Mouse (Mus musculus) spleen, embryonic (tissue): ENCODE measurements around the gene Dennd4c.

ENCODE experiments used
- CTCF ChIA-PET: fragments of 350-600 bp; sonication (Branson Sonifier 250); formaldehyde crosslinking; loops from one replicate; lab custom pipeline; 2022; lab: Charles Lee

Gene Dennd4c

DNA sequence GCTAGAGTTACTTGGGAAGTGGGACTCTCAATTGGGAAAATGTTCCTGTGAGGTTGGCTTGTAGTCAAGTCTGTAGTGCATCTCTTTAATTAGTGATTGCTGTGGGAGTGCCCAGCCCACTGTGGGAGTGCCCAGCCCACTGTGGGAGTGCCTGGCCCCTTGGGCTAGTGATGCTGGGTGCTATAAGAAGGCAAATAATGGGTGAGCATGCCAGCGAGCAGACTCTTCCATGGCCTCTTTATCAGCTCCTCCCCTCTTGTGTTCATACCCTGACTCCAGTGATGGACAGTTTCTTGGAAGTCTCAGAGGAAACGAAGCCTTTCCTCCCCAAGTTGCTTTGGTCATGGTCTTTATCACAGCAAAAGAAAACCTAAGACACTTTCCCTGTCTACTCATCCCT lies 134.1 kb downstream of the Dennd4c start:
- CTCF ChIA-PET = no interaction called here

DNA sequence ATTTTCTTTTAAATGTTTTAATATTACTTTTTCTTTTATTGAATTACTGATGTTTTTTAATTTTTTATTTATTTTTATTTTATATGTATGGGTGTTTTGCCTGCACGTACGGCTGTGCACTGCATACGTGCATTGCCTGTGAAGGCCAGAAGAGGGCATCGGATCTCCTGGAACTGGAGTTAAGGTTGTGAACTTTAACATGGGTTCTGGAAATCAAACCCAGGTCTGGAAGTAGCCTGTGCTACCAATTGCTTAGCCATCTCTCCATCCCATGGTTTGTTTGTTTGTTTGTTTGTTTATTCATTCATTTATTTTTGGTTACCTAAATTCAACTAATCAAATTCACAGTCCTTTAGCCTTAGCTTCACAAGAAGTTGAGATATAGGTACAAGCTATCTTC lies 136.6 kb downstream of the Dennd4c start:
- CTCF ChIA-PET = no interaction called here

DNA sequence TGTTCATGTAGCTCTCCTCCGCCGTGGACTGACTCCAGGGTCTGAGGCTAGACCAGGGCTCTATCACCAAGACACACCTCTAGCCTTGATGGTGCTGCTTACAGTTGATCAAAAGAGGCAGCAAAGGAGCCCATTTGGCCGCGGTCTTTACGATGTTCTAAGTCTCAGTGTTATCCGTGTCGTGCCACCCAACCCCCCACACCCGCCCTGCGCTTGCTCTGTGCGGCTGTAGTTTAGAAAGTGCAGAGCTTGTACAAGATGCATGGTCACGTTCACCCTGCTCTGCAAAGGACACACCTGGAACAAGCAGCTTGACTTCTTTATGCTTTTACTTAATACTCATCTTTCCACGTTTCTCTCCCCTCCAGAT lies 137.4 kb downstream of the Dennd4c start:
- CTCF ChIA-PET = interaction anchor here (0.7 kb wide), 1 partner anchor 39 kb away, joined by 3 read pairs; no protein-coding TSS in a partner anchor

DNA sequence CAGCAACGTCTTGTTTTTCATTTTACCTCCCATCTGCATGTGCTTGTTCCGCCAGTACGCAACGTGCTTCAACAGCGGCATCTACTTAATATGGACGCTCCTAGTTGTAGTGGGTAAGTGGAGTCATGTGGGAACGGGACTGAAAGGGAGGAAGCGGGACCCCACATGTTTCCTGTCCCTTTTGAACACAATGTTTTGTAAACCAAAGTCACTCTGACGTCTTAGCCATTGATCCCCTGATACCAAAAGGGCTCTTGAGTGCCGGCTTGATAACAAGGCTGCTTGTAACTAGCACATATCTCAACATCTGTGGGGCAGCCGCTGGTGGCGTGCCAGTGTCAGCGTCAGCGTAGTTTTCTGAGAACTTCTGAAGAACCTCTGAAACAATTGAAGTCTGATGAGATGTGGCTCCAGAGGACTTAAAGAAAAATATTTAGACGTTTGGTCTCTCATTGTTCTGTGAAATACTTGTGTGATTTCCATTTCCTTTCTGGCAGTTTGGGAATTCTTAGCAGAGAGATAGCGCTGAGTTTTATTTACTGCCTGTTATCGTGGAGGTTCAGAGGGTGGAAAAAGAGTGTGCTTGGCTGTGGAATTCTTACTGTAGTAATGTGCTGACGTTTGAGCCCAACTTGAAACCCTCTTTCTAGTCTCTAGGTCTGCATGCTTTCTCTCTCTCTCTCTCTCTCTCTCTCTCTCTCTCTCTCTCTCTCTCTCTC lies 138.0 kb downstream of the Dennd4c start:
- CTCF ChIA-PET = interaction anchor here (0.7 kb wide), 1 partner anchor 38 kb away, joined by 3 read pairs; no protein-coding TSS in a partner anchor

DNA sequence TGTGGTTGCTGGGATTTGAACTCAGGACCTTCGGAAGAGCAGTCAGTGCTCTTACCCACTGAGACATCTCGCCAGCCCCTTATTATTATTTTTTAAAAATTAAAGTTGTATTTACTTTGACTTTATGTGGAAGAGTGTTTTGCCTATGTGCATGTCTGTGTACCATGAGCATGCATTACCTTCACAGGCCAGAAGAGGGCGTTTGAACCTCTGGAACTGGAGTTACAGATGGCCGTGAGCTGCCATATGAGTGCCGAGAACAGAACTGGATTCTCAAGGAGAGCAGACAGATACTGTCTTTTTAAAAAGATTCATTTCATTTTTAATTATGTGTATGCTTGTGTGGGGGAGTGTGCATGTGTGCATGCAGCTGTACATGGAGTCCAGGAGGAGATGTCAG lies 139.5 kb downstream of the Dennd4c start:
- CTCF ChIA-PET = no interaction called here

DNA sequence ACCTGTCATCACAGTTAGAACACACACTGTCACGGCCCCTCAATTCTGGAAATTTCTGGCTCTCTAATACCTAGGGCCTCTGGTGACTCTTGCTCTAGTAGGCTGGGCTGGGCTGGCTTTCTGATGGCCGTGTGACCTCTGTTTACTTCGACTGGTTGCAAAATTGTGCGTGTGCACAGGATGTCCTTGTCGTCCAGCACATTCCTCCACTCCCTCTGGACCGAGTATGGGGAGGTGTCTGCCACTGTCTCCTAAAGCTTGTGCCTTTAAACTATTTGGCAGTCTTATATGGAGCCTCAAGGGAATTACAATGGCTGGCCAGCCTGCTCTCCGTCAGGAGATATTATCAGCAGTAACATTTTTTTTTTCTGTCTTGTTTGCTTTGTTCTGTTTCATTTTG lies 149.1 kb downstream of the Dennd4c start:
- CTCF ChIA-PET = no interaction called here

DNA sequence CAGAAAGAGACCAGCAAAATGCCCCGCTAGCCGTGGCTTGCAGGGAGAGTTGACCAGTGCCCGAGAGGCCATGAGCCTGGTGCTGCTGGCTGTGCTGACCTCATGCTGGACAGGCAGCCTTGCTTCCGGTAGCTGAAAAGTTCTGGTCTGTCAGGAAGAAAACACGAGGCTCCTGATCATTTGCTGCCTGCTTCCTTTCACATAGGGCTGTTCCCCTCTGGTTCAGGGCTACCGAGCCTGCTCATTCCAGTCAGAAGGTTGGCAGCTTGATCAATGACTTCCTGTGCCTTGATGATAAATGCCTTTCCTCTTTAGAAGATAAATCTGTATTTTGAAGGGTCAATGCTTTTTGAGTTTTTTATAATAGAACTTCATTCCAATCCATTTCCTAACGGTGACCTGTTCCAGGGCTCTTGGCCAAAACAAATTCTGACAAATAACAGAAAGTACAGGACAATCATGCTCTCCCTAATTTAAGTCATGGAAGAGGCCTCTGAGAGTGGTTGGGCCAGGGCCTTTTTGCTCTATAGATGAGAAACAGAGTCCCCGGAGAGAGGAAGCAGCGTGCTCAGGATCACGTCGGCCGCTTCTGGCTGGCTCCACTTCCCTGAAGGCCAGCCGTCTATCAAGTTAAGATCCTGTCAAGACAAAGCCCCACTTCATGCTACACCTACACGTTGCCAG lies 150.6 kb downstream of the Dennd4c start:
- CTCF ChIA-PET = no interaction called here
